Mouse (Mus musculus): Measurements from ENCODE around the gene Gm5416. TPM values are rescaled to one million over a fixed set of nuclear protein-coding genes. Genes with fewer than 3 reads are reported as not detected.
"Not testable (repeated sequence)": the region's sequence is repeated elsewhere in the genome, so short reads cannot be mapped to it uniquely, and the experiment has no call there.

Gm5416 gene
- not detected for total RNA-seq (2021)

GRCm38 (mm10) chr16:36209967-36210453 is at the start of gene Gm5416:
TSS of gene Gm5416 (plus strand) at chr16:36210403.
- no peak for DNase-seq (ENCODE audit: extremely low spot score in 1 of 2, low spot score in 1 of 2)

- DNase-seq (ENCODE audit: extremely low spot score in 1 of 2, low spot score in 1 of 2) = not testable (repeated sequence)
Measured at GRCm38 (mm10) chr16:36167841-36168240, 42.4 kb upstream of the Gm5416 start.

GRCm38 (mm10) chr16:36176108-36176507 is 34.1 kb upstream of the Gm5416 start:
- no peak for DNase-seq (ENCODE audit: extremely low spot score in 1 of 2, low spot score in 1 of 2)

- DNase-seq (ENCODE audit: extremely low spot score in 1 of 2, low spot score in 1 of 2) = no peak
Measured at GRCm38 (mm10) chr16:36179910-36180309, 30.3 kb upstream of the Gm5416 start.

- DNase-seq (ENCODE audit: extremely low spot score in 1 of 2, low spot score in 1 of 2) = not testable (repeated sequence)
Measured at GRCm38 (mm10) chr16:36183912-36184311, 26.3 kb upstream of the Gm5416 start, which contains the start of gene Gm5483. TSS of gene Gm5483 (plus strand) at chr16:36184212.

- no peak for DNase-seq (ENCODE audit: extremely low spot score in 1 of 2, low spot score in 1 of 2)
Measured at GRCm38 (mm10) chr16:36199226-36199625, 11.0 kb upstream of the Gm5416 start.

GRCm38 (mm10) chr16:36203846-36204245 is 6.4 kb upstream of the Gm5416 start:
- no peak for DNase-seq (ENCODE audit: extremely low spot score in 1 of 2, low spot score in 1 of 2)

- DNase-seq (ENCODE audit: extremely low spot score in 1 of 2, low spot score in 1 of 2) = not testable (repeated sequence)
Measured at GRCm38 (mm10) chr16:36205684-36206083, 4.5 kb upstream of the Gm5416 start.

GRCm38 (mm10) chr16:36221168-36221567 is 11.0 kb downstream of the Gm5416 start, which contains the start of gene 2010005H15Rik:
TSS of gene 2010005H15Rik (plus strand) at chr16:36221468.
- DNase-seq (ENCODE audit: extremely low spot score in 1 of 2, low spot score in 1 of 2) = not testable (repeated sequence)

GRCm38 (mm10) chr16:36260585-36260984 is 50.4 kb downstream of the Gm5416 start:
- not testable (repeated sequence) for DNase-seq (ENCODE audit: extremely low spot score in 1 of 2, low spot score in 1 of 2)

Other genes starting within 250 kb of the Gm5416 start
- 100 to 1,000 TPM; 125 to 138 TPM for gene Kpna1, start 231.7 kb upstream of the Gm5416 start, total RNA-seq (2021)
- 1 to 10 TPM; 5.0 to 5.2 TPM for gene Wdr5b, start 169.2 kb upstream of the Gm5416 start, total RNA-seq (2021)
- 10 to 100 TPM; 83.0 to 93.8 TPM for gene Fam162a, start 138.8 kb upstream of the Gm5416 start, total RNA-seq (2021)
- 10 to 100 TPM; 22.6 to 25.0 TPM for gene Ccdc58, start 138.7 kb upstream of the Gm5416 start, total RNA-seq (2021)
- not detected for gene Csta1, start 79.2 kb upstream of the Gm5416 start, total RNA-seq (2021)
- not detected for gene Stfa2l1, start 53.6 kb upstream of the Gm5416 start, total RNA-seq (2021)
- gene Gm5483, start 26.2 kb upstream of the Gm5416 start, total RNA-seq (2021) = not detected
- gene 2010005H15Rik, start 11.1 kb downstream of the Gm5416 start, total RNA-seq (2021) = not detected
- not detected for gene Stfa1, start 66.5 kb downstream of the Gm5416 start, total RNA-seq (2021)
- not detected for gene BC117090, start 123.9 kb downstream of the Gm5416 start, total RNA-seq (2021)
- gene BC100530, start 157.3 kb downstream of the Gm5416 start, total RNA-seq (2021) = not detected
- not detected for gene Stfa2, start 198.1 kb downstream of the Gm5416 start, total RNA-seq (2021)
- gene Stfa3, start 245.0 kb downstream of the Gm5416 start, total RNA-seq (2021) = not detected